Mouse (Mus musculus) ES-E14 (cell line): ENCODE results near the gene Gli3. TPM values are rescaled to one million over a fixed set of nuclear protein-coding genes. Genes with fewer than 3 reads are reported as not detected.

Experiments
- DNase-seq: peaks from one replicate; pipeline ENCODE4 v3.0.0-alpha.2; 2013; ENCODE audit warnings: low read depth, low spot score
- H3K27ac ChIP-seq: 2 replicates; pipeline ENCODE4 v1.5.1; 2012; ENCODE audit warnings: low read depth, mild to moderate bottlenecking, low read length, moderate library complexity, mixed read lengths; ENCODE audit not compliant: poor library complexity, insufficient read depth, severe bottlenecking
- H3K36me3 ChIP-seq: 2 replicates; pipeline ENCODE4 v1.6.1; 2012; ENCODE audit warnings: mild to moderate bottlenecking, low read length, moderate library complexity, mixed read lengths; ENCODE audit not compliant: control insufficient read depth, poor library complexity, insufficient read depth, severe bottlenecking
- H3K4me1 ChIP-seq, 2 experiments: fragments of 150-350 bp in 1 of 2; sonication (generic) in 1 of 2; 2 replicates each; pipeline ENCODE4 v1.6.1; 2012; ENCODE audit warnings: low read length in 2 of 2, mild to moderate bottlenecking in 1 of 2, mixed read lengths in 1 of 2; ENCODE audit not compliant: control insufficient read depth in 2 of 2, insufficient read depth in 2 of 2, poor library complexity in 1 of 2
- H3K4me3 ChIP-seq, 2 experiments: fragments of 150-350 bp in 1 of 2; sonication (generic) in 1 of 2; 2 replicates each; pipeline ENCODE4 v1.5.1; 2012; ENCODE audit warnings: low read length in 2 of 2, low read depth in 1 of 2, mild to moderate bottlenecking in 1 of 2, mixed read lengths in 1 of 2; ENCODE audit not compliant: insufficient read depth in 1 of 2, poor library complexity in 1 of 2, severe bottlenecking in 1 of 2
- H3K9ac ChIP-seq: 2 replicates; pipeline ENCODE4 v1.6.1; 2012; ENCODE audit warnings: low read depth, mild to moderate bottlenecking, low read length, mixed read lengths; ENCODE audit not compliant: poor library complexity, insufficient read depth, severe bottlenecking
- H3K9me3 ChIP-seq: fragments of 150-350 bp; sonication (generic); 2 replicates; pipeline ENCODE4 v1.6.1; 2012; ENCODE audit warnings: low read depth, mild to moderate bottlenecking, low read length; ENCODE audit not compliant: control insufficient read depth, insufficient read depth
- CHD2 ChIP-seq: IDR thresholded peaks from 2 replicates; pipeline ENCODE4 v1.6.1; 2014; ENCODE audit warnings: mild to moderate bottlenecking, low read depth, low read length, inconsistent platforms
- HCFC1 ChIP-seq: IDR thresholded peaks from 2 replicates; pipeline ENCODE4 v1.6.1; 2012; ENCODE audit warnings: low read length, inconsistent platforms, borderline replicate concordance; ENCODE audit not compliant: insufficient read depth
- MAFK ChIP-seq: IDR thresholded peaks from 2 replicates; pipeline ENCODE4 v1.6.1; 2014; ENCODE audit warnings: mild to moderate bottlenecking, low read depth, low read length, inconsistent platforms; ENCODE audit not compliant: insufficient read depth
- ZC3H11A ChIP-seq: IDR thresholded peaks from 2 replicates; pipeline ENCODE4 v1.6.1; 2012; ENCODE audit warnings: low read depth, mild to moderate bottlenecking, inconsistent platforms, low read length, borderline replicate concordance
- ZNF384 ChIP-seq: IDR thresholded peaks from 2 replicates; pipeline ENCODE4 v1.6.1; 2012; ENCODE audit warnings: low read depth, low read length, inconsistent platforms
- in situ Hi-C, 2 experiments: fragments of 600-800 bp; cut with MboI; formaldehyde crosslinking; loops; one replicate each; pipeline ENCODE4 v1.15.1; 2025; ENCODE audit warnings: low sequenced_read_pairs in 2 of 2, inconsistent platforms in 1 of 2; ENCODE audit not compliant: unreplicated experiment in 2 of 2
- total RNA-seq: library from RNA; depleted of rRNA; stranded (reverse); fragments of 300-350 nt; gene quantifications from 2 replicates; pipeline ENCODE4 v1.2.3, GENCODE M21; 2012

Gli3 gene
- total RNA-seq, 1 experiment: 9.3 TPM

GRCm38 (mm10) chr13:15466496-15466895 lies 3.5 kb downstream of the Gli3 start:
- no peak overlapping the region for H3K27ac ChIP-seq
- in situ Hi-C loops: no loop called here

GRCm38 (mm10) chr13:15467409-15467808 lies 4.4 kb downstream of the Gli3 start:
- no peak overlapping the region for H3K4me3 ChIP-seq
- no peaks in the 10 kb centered on the region for H3K9me3 ChIP-seq

More at GRCm38 (mm10) chr13:15466496-15466895, 3.5 kb downstream of the Gli3 start:
- TF ChIP-seq MAFK (no peak), ZNF384 (no peak), ZC3H11A (no peak), HCFC1 (no peak), CHD2 (no peak)
- H3K36me3 ChIP-seq: no peaks in the 10 kb centered on the region
- no peak overlapping the region for H3K9ac ChIP-seq
- no peak overlapping the region for H3K4me3 ChIP-seq
- no peaks in the 10 kb centered on the region for H3K4me1 ChIP-seq
- DNase-seq: no peak
- no peaks in the 10 kb centered on the region for H3K9me3 ChIP-seq

GRCm38 (mm10) chr13:15468421-15468820 lies 5.4 kb downstream of the Gli3 start:
- H3K36me3 ChIP-seq: no peaks in the 10 kb centered on the region
- no peaks in the 10 kb centered on the region for H3K4me1 ChIP-seq
- H3K27ac ChIP-seq: no peak overlapping the region
- TF ChIP-seq ZNF384: no peak
- TF ChIP-seq CHD2: no peak
- no peak for TF ChIP-seq HCFC1
- TF ChIP-seq MAFK: no peak
- DNase-seq: no peak
- H3K9ac ChIP-seq: no peak overlapping the region
- in situ Hi-C loops: no loop called here
- H3K4me3 ChIP-seq: no peak overlapping the region
- no peaks in the 10 kb centered on the region for H3K9me3 ChIP-seq

More at GRCm38 (mm10) chr13:15467409-15467808, 4.4 kb downstream of the Gli3 start:
- in situ Hi-C loops: no loop called here
- no peak overlapping the region for H3K27ac ChIP-seq
- TF ChIP-seq ZC3H11A (no peak), MAFK (no peak), ZNF384 (no peak), CHD2 (no peak), HCFC1 (no peak)
- no peaks in the 10 kb centered on the region for H3K36me3 ChIP-seq
- no peak for DNase-seq
- H3K9ac ChIP-seq: no peak overlapping the region
- no peaks in the 10 kb centered on the region for H3K4me1 ChIP-seq

- Histone ChIP-seq H3K9ac (no peak overlapping the region), H3K4me3 (no peak overlapping the region), H3K36me3 (no peaks in the 10 kb centered on the region), H3K27ac (no peak overlapping the region), H3K4me1 (no peaks in the 10 kb centered on the region), H3K9me3 (no peaks in the 10 kb centered on the region)
- in situ Hi-C loops: no loop called here
- no peak for DNase-seq
- TF ChIP-seq ZC3H11A (no peak), ZNF384 (no peak), HCFC1 (no peak), CHD2 (no peak), MAFK (no peak)
Observed at GRCm38 (mm10) chr13:15470056-15470455, 7.0 kb downstream of the Gli3 start.

- no peak for DNase-seq
- Histone ChIP-seq H3K9me3 (no peaks in the 10 kb centered on the region), H3K4me1 (no peaks in the 10 kb centered on the region), H3K9ac (no peak overlapping the region), H3K4me3 (no peak overlapping the region), H3K27ac (no peak overlapping the region), H3K36me3 (no peaks in the 10 kb centered on the region)
- in situ Hi-C loops: no loop called here
- TF ChIP-seq CHD2 (no peak), HCFC1 (no peak), ZC3H11A (no peak), MAFK (no peak), ZNF384 (no peak)
Observed at GRCm38 (mm10) chr13:15472712-15473111, 9.7 kb downstream of the Gli3 start.
